Mouse (Mus musculus) limb, embryonic 14.5 days (tissue): ENCODE results near the gene Pik3c2b. TPM values are rescaled to one million over a fixed set of nuclear protein-coding genes. Genes with fewer than 3 reads are reported as not detected.
A peak's percentile ranks its signal among the peaks of the same experiment; 100 is the strongest.

Source experiments
- ATAC-seq: fragments of 200-750 bp; cut with Nextera tagmentation; 2 replicates; pipeline ENCODE4 v1.8.0; 2017; ENCODE audit warnings: low read depth, moderate number of reproducible peaks, moderate TSS enrichment; ENCODE audit not compliant: low FRiP score
- DNase-seq: peaks from one replicate; pipeline ENCODE4 v3.0.0-alpha.2; 2015; ENCODE audit warnings: low spot score
- H3K27ac ChIP-seq: fragments of 300-500 bp; sonication (generic); replicated peaks from 2 replicates; pipeline ENCODE4 v1.5.1; 2014; ENCODE audit warnings: low read depth, mild to moderate bottlenecking, low read length, moderate library complexity, mixed read lengths
- H3K27me3 ChIP-seq: fragments of 300-500 bp; sonication (generic); 2 replicates; pipeline ENCODE4 v1.6.1; 2014; ENCODE audit warnings: low read length, mixed read lengths; ENCODE audit not compliant: control insufficient read depth, insufficient read depth
- H3K36me3 ChIP-seq: fragments of 300-500 bp; sonication (generic); 2 replicates; pipeline ENCODE4 v1.6.1; 2014; ENCODE audit warnings: mild to moderate bottlenecking, low read length, moderate library complexity, mixed read lengths; ENCODE audit not compliant: control insufficient read depth, insufficient read depth
- H3K4me1 ChIP-seq: fragments of 300-500 bp; sonication (generic); 2 replicates; pipeline ENCODE4 v1.6.1; 2014; ENCODE audit warnings: antibody characterized with exemption, low read length, mixed read lengths; ENCODE audit not compliant: control insufficient read depth, insufficient read depth
- H3K4me2 ChIP-seq: fragments of 300-500 bp; sonication (generic); replicated peaks from 2 replicates; pipeline ENCODE4 v1.6.1; 2014; ENCODE audit warnings: low read depth, mild to moderate bottlenecking, low read length, moderate library complexity; ENCODE audit not compliant: severe bottlenecking
- H3K4me3 ChIP-seq: fragments of 300-500 bp; sonication (generic); replicated peaks from 2 replicates; pipeline ENCODE4 v1.5.1; 2014; ENCODE audit warnings: low read length
- H3K9ac ChIP-seq: fragments of 300-500 bp; sonication (generic); 2 replicates; pipeline ENCODE4 v1.6.1; 2014; ENCODE audit warnings: mild to moderate bottlenecking, low read depth, low read length, moderate library complexity; ENCODE audit not compliant: severe bottlenecking
- H3K9me3 ChIP-seq: fragments of 300-500 bp; sonication (generic); 2 replicates; pipeline ENCODE4 v1.6.1; 2016; ENCODE audit warnings: low read length; ENCODE audit not compliant: control insufficient read depth
- POLR2A ChIP-seq: fragments of 200-500 bp; IDR thresholded peaks from 2 replicates; pipeline ENCODE4 v1.8.0; 2012; ENCODE audit warnings: inconsistent platforms, mild to moderate bottlenecking, moderate library complexity, borderline replicate concordance; ENCODE audit not compliant: insufficient read depth, insufficient read length; ENCODE audit errors: extremely low read depth
- WGBS: fragments of 180-500 bp; shearing (Covaris S2); extraction: QIAGEN DNeasy Blood & Tissue Kit; methylation state at CpG from one replicate; pipeline ENCODE4 v1.1.7; 2014; 5-methylcytosine and 5-hydroxymethylcytosine counted together
- polyA plus RNA-seq, 2 experiments: library from polyadenylated mRNA; depleted of rRNA in 1 of 2; stranded (reverse) in 1 of 2; unstranded in 1 of 2; fragments of >200 nt; fragmentation: Nextera tagmentation in 1 of 2; extraction: Ambion mirVana in 1 of 2; gene quantifications; 2 replicates each; pipeline versions ENCODE4 v1.2.1 to v1.2.3; 2012 to 2014

The Pik3c2b gene
- polyA plus RNA-seq, 2 experiments = 8.1 to 10.7 TPM

DNA sequence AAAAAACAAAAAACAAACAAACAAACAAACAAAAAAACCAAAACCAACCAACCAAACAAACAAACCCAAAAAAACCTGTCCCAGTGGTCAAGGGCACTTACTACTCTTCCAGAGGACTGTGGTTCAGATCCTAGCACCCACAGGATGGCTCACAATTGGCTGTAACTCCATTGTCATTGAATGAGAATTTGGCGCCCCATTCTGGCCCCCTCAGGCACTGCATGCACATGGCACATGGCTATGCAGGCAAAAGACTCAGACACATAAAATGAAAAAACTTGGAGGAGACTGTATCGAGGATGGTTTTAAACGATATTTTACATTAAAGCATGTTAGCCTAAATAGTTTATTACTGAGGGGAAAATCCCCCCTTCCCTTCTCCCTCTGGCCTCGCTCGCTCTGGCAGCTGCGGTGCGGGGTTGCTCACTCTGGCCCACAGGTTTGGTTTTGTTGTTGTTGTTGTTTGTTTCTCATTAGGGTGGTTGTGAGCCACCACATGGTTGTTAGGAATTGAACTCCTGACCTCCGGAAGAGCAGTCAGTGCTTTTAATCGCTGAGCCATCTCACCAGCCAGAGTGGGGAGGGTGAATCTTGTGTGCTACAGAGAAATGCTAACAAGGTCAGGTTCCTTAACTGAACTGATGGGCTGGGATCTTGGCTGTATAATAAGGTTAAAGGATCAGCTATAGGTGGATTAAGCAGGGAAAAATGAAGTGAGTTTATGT, 80.3 kb downstream of the Pik3c2b start:
- Histone ChIP-seq H3K9ac (no peak overlapping the region), H3K4me2 (no peak overlapping the region)
- DNase-seq = no peak

DNA sequence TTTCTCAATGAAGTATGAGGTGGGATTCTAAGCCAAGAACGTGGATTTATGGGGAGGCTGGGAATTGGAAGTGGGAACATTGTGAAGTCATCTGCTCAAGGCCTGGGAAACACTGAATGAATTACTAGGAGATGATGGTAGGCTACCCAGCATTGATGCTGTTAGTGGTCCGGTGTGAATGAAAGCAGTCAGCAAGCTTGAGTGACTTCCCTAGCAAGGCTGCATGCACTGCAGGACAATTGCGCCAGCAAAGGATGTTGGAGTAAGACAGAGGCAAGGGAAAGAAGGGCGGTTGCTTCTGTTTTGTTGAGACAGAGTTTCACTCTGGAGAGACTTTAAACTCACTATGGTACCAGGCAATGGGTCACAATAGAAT, 80.9 kb downstream of the Pik3c2b start:
- Histone ChIP-seq H3K4me2 (no peak overlapping the region), H3K36me3 (no peaks in the 10 kb centered on the region), H3K4me1 (peaks cover 5% of the 10 kb centered on the region; the same call in 1 of the 2 replicates), H3K9me3 (no peaks in the 10 kb centered on the region), H3K27me3 (no peaks in the 10 kb centered on the region), H3K9ac (no peak overlapping the region), H3K27ac (no peak overlapping the region), H3K4me3 (no peak overlapping the region)
- DNase-seq = no peak
- no peak for TF ChIP-seq POLR2A
- 52% methylated on average over 4 of the region's 4 CpGs for WGBS
- ATAC-seq = no peak

More for the DNA sequence above, 80.3 kb downstream of the Pik3c2b start:
- WGBS = 86% methylated on average over 9 of the region's 9 CpGs
- H3K4me1 ChIP-seq = peaks cover 5% of the 10 kb centered on the region; the same call in 1 of the 2 replicates
- no peak overlapping the region for H3K4me3 ChIP-seq
- ATAC-seq = no peak
- TF ChIP-seq POLR2A = no peak
- H3K27ac ChIP-seq = no peak overlapping the region
- no peaks in the 10 kb centered on the region for H3K9me3 ChIP-seq
- no peaks in the 10 kb centered on the region for H3K36me3 ChIP-seq
- H3K27me3 ChIP-seq = no peaks in the 10 kb centered on the region

DNA sequence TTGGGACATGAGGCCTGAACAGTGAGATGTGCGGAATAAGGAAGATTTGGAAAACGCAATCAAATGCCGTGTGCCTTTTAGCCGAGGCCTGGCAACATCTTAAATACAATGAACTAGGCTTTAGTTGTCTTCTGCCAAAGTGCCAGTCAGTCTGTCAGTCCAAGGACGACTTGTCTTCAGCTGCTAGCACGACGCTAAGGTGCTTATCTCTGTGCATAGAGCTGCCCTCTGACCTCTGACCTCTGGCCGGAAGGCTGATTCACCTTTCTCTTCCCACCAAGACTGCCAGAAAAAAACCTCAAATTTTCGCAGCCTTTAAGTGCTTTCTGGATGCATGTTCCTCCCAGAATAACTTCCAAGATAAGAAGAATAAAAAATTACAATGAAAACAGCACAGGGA, 81.9 kb downstream of the Pik3c2b start:
- Histone ChIP-seq H3K4me2 (no peak overlapping the region), H3K9me3 (no peaks in the 10 kb centered on the region), H3K36me3 (no peaks in the 10 kb centered on the region), H3K27ac (no peak overlapping the region), H3K9ac (no peak overlapping the region), H3K4me1 (peaks cover 5% of the 10 kb centered on the region; the same call in 1 of the 2 replicates), H3K4me3 (no peak overlapping the region), H3K27me3 (no peaks in the 10 kb centered on the region)
- no peak for DNase-seq
- no peak for TF ChIP-seq POLR2A
- ATAC-seq = no peak
- 66% methylated on average over 9 of the region's 9 CpGs for WGBS

DNA sequence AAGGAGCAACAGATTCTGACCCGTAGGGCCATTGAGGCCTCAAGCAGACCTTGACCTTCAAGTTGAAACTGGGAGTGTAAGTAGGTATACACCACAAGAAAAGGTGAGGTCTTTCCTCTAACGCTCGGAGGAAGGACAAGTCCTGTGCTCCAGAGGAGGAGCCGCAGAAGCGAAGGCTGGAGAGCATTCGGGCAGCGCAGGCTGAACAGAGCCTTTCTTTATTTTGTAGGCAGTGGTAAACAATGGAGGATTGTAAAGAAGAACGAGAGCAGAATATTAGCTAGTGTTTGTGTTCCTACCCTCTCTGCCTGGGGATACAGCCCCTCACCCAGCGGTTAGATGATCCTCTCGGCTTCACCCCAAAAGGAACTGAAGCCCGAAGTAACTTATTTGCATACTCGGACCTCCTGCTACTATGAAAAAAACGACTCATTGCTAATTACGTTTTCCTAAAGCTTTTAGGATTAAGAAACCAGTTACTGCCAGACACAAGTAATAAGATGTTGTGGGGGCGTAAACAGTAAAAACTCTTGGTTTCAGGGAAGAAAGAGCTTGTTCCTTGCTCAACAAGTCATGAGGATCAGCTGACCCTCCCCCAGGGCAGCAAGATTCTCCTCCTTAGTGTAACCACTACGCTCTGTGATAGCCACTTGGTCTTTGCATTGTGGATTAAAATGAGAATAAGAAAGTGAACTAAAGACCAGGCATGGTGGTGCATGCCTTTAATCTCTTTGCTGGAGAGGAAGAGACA, 84.2 kb downstream of the Pik3c2b start:
- Histone ChIP-seq H3K36me3 (peaks cover 10% of the 10 kb centered on the region; the same call in 1 of the 2 replicates), H3K27ac (no peak overlapping the region), H3K4me2 (no peak overlapping the region), H3K4me1 (peaks cover 21% of the 10 kb centered on the region), H3K9me3 (no peaks in the 10 kb centered on the region), H3K27me3 (no peaks in the 10 kb centered on the region), H3K4me3 (no peak overlapping the region), H3K9ac (no peak overlapping the region)
- 41% methylated on average over 16 of the region's 16 CpGs for WGBS
- ATAC-seq (no peak), DNase-seq (no peak)
- no peak for TF ChIP-seq POLR2A

DNA sequence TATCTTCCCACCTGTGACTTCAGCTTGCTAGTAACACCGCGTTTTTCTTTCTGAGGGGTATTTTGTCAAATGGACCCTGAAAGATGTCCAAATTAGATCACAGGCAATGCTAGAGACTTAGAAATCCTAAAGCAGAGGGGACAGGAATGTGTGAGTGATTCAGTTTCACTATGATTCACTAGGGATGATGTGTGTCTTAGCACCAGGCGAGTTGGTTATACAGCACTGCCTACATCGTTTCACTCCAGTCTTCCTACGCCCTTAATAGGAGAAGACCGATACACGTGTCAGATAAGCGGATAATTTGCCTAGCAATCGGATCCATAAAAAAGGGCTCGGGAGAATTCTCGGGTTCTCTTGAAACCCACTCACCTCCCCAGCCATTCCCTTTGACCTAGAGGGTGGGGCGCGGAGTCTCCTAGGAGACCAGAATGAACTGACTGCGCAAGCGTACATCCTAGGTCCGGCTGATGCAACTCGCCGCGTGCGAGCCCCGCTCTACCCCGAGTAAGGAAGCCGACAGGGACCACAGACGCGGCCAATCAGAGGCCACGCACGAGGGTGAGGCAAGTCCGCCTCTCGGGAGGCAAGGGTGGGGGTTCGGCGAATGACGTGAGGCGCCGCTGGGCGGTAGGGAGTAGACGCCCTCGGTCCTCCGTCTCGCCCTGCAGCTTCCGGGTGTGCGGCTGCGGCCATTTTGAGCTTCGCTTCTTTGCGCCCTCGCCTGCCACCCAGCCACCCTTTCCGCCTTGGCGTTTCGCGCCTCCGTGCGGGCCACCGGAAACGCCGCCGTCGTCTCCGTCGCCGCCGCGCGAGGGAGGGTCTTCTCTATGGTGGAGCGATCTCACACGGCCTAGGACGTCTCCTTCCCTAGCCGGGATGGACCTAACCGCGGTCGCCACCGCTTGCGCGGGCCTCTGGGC, 85.4 kb downstream of the Pik3c2b start, which contains the start of gene Ppp1r15b:
Gene Ppp1r15b (plus strand): TSS at position 506 of the 923 bp plus-strand sequence.
- H3K4me3 ChIP-seq = peak within 1 kb of the TSS; percentile 79
- ATAC-seq (peak; percentile 99), DNase-seq (peak; percentile 98)
- H3K4me1 ChIP-seq = peaks cover 33% of the 10 kb centered on the region
- WGBS = 2% methylated on average over 55 of the region's 72 CpGs
- no peaks in the 10 kb centered on the region for H3K9me3 ChIP-seq
- H3K4me2 ChIP-seq = peak within 1 kb of the TSS; percentile 99
- no peaks in the 10 kb centered on the region for H3K27me3 ChIP-seq
- peak within 1 kb of the TSS; percentile 85 for H3K9ac ChIP-seq
- 0 out of 2 replicates have a peak, but pooled peaks have one; percentile 35 for TF ChIP-seq POLR2A
- H3K36me3 ChIP-seq = peaks cover 13% of the 10 kb centered on the region
- peak within 1 kb of the TSS; percentile 92 for H3K27ac ChIP-seq
